8 mouse cellular contexts compared by ENCODE assay signal in genomic region chr5:64159781-64160704, GRCm38 (mm10). TPM values are rescaled to one million over a fixed set of nuclear protein-coding genes. Genes with fewer than 3 reads are reported as not detected.
A peak's percentile ranks its signal among the peaks of the same experiment; 100 is the strongest.
DNase-seq lines count a peak whose midpoint lies in the region; ATAC-seq and TF ChIP-seq lines count a peak whose summit lies in the region.

No protein-coding gene starts in this region.

- ATAC-seq in forebrain, embryonic 13.5 days = peak; percentile 84
- ATAC-seq in neural tube, embryonic 14.5 days (ENCODE audit: low read depth) = peak; percentile 84

- no peaks in the 10 kb centered on the region for H3K36me3 ChIP-seq in C2C12 (ENCODE audit: control insufficient read depth, insufficient read depth)
- H3K36me3 ChIP-seq in forebrain, embryonic 13.5 days (ENCODE audit: poor library complexity, severe bottlenecking) = no peaks in the 10 kb centered on the region
- H3K36me3 ChIP-seq in neural tube, embryonic 14.5 days (ENCODE audit: control insufficient read depth, insufficient read depth, low read length) = no peaks in the 10 kb centered on the region

- H3K4me3 ChIP-seq in C2C12 (ENCODE audit: insufficient read depth, poor library complexity, severe bottlenecking) = peak overlapping the region; percentile 50
- H3K4me3 ChIP-seq in forebrain, embryonic 13.5 days = peak overlapping the region; percentile 55
- peak overlapping the region; percentile 60 for H3K4me3 ChIP-seq in neural tube, embryonic 14.5 days (ENCODE audit: low read depth, low read length)

- WGBS in forebrain, embryonic 13.5 days = under 1% methylated on average over 54 of the region's 63 CpGs
- under 1% methylated on average over 46 of the region's 63 CpGs for WGBS in neural tube, embryonic 14.5 days

- H3K79me3 ChIP-seq in C2C12 (ENCODE audit: low read depth) = peaks cover 3% of the 10 kb centered on the region

- H3ac ChIP-seq in C2C12 (ENCODE audit: control insufficient read depth, insufficient read length, low read depth) = peak overlapping the region; percentile 70

- H3K4me1 ChIP-seq in forebrain, embryonic 13.5 days = peaks cover 11% of the 10 kb centered on the region
- 0 out of 2 replicates have a peak, but pooled peaks cover 2% of the 10 kb centered on the region for H3K4me1 ChIP-seq in neural tube, embryonic 14.5 days (ENCODE audit: control insufficient read depth, insufficient read depth, low read length)

- peaks cover 9% of the 10 kb centered on the region for H3K79me2 ChIP-seq in C2C12 (ENCODE audit: control insufficient read depth, insufficient read depth)

- intact Hi-C loops in heart, postnatal 14 days (cut with DNase I) = loop anchor here (5.0 kb wide), 1 partner anchor 253 kb away; no protein-coding TSS in a partner anchor

- peak overlapping the region; percentile 74 for H3K9ac ChIP-seq in forebrain, embryonic 13.5 days
- peak overlapping the region; percentile 61 for H3K9ac ChIP-seq in neural tube, embryonic 14.5 days (replicated peaks; ENCODE audit: low read depth, low read length)

- H3K27me3 ChIP-seq in C2C12 (ENCODE audit: control insufficient read depth, insufficient read depth, insufficient read length) = no peaks in the 10 kb centered on the region
- H3K27me3 ChIP-seq in forebrain, embryonic 13.5 days = peaks cover 39% of the 10 kb centered on the region
- peaks cover 10% of the 10 kb centered on the region; the same call in 1 of the 2 replicates for H3K27me3 ChIP-seq in neural tube, embryonic 14.5 days (ENCODE audit: control insufficient read depth, insufficient read depth, low read length)

- TF ChIP-seq CTCF in C2C12 (IDR thresholded peaks at IDR 0.05; ENCODE audit: control insufficient read depth, insufficient read depth, insufficient read length) = peak; percentile 63

- DNase-seq in brain, adult 2 months (ENCODE audit: low read depth, low spot score) = peak; percentile 76
- DNase-seq in heart, postnatal 14 days = peak; percentile 66 to 70
- peak; percentile 72 to 74 for DNase-seq in layer of hippocampus, adult 18-20 months (ENCODE audit: low spot score in 2 of 2)
- peak; percentile 55 to 63 for DNase-seq in lung, adult 18-20 months
- peak; percentile 44 for DNase-seq in telencephalon, adult 2 months (ENCODE audit: low read depth, low spot score)

- no peaks in the 10 kb centered on the region for H3K9me3 ChIP-seq in forebrain, embryonic 13.5 days (replicated peaks)
- no peaks in the 10 kb centered on the region for H3K9me3 ChIP-seq in neural tube, embryonic 14.5 days (ENCODE audit: control insufficient read depth, low read length)

- peak overlapping the region; percentile 100 for H3K4me2 ChIP-seq in forebrain, embryonic 13.5 days
- peak overlapping the region; percentile 100 for H3K4me2 ChIP-seq in neural tube, embryonic 14.5 days (ENCODE audit: low read depth, low read length)

- H3K27ac ChIP-seq in forebrain, embryonic 13.5 days = no peak overlapping the region
- no peak overlapping the region for H3K27ac ChIP-seq in neural tube, embryonic 14.5 days (ENCODE audit: low read depth, low read length)

TF ChIP-seq in C2C12, 6 proteins besides CTCF, POLR2A, EP300 and RAD21:
- TF ChIP-seq MYOD1 (IDR thresholded peaks at IDR 0.05; ENCODE audit: control insufficient read depth, insufficient read length, low read depth) (peak; percentile 58), MYOG (IDR thresholded peaks at IDR 0.05; ENCODE audit: control insufficient read depth, extremely low read depth, insufficient read length) (no peak), CEBPB (IDR thresholded peaks at IDR 0.05; ENCODE audit: low read depth) (no peak), MAX (IDR thresholded peaks at IDR 0.05) (no peak), FOSL1 (IDR thresholded peaks at IDR 0.05; ENCODE audit: insufficient read depth, low read length, poor library complexity, severe bottlenecking) (no peak), USF1 (IDR thresholded peaks at IDR 0.05; ENCODE audit: low read depth) (no peak)

RNA-seq across cellular contexts. Expression of gene Tbc1d1, which starts 3.9 kb away (rescaled TPM):
- 25.0 TPM for polyA plus RNA-seq in C2C12 (2012; fragmentation: generic; extraction: Trizol)
- polyA plus RNA-seq in forebrain, embryonic 13.5 days (2015; fragmentation: Nextera tagmentation; extraction: Ambion mirVana) = 15.9 and 16.5 TPM in 2 replicates
- 10 to 100 TPM; 16.7 to 21.9 TPM for total RNA-seq in heart, postnatal 14 days (2021)
- total RNA-seq in layer of hippocampus, adult 18-20 months (2021) = 10 to 100 TPM; 30.2 to 37.0 TPM
- polyA plus RNA-seq in neural tube, embryonic 14.5 days (2014; fragmentation: Nextera tagmentation; extraction: Ambion mirVana) = 16.0 and 21.1 TPM in 2 replicates
